Mouse (Mus musculus): ENCODE results near the gene Rhoc.

The Rhoc gene

DNA sequence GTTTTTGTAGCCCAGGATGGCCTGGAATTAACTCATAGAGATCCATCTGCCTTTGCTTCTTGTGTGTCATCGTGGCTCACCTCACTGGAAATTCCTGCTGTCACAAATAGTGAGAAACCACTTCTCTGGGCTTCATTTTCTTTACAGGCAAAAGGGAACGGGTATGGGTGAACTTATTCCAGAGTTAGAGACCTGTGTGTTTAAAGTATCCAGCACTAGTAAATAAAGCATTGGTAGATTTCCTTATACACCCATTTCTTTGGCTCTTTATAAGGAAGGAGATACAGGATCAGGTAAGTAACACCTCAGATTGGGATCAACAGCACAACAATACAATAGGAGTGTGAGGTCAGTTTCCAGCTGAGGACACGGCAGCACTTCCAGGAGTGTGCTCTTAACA lies at the start of gene Rhoc:
Gene Rhoc (plus strand): TSS at position 301 of the 400 bp plus-strand sequence.
- in situ Hi-C loops (cut with MboI; ENCODE audit: unreplicated experiment in 2 of 2): loop anchor here (5.0 to 10.0 kb wide), 2 partner anchors 177 to 184 kb away; partner anchors contain the start of gene Wnt2b (in 1 of the 2)

GRCm38 (mm10) chr3:104741954-104742353 lies 46.2 kb upstream of the Rhoc start:
- in situ Hi-C loops (cut with MboI; ENCODE audit: unreplicated experiment in 2 of 2): no loop called here

DNA sequence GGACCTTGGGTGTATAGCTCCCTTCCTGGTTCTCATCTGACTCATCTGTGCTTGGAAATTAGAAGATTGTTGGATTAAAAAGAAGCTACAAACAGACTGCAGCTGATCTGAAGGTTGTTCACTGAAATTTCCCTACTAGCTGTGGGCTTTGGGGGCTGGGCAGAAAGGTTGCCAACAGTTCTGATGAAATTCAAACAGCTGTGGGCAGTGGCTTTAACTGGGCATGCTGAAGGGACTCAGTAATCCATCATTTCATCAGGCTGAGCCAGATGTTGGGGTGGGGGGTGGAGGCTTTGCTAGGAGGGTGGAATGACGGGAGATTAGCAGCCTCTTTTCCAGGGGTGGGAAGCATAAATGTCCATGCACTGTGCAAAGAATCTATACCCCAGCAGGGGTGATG lies 45.0 kb upstream of the Rhoc start:
- in situ Hi-C loops (cut with MboI; ENCODE audit: unreplicated experiment in 2 of 2): no loop called here

GRCm38 (mm10) chr3:104743864-104744263 lies 44.3 kb upstream of the Rhoc start:
- in situ Hi-C loops (cut with MboI; ENCODE audit: unreplicated experiment in 2 of 2): no loop called here

- in situ Hi-C loops (cut with MboI; ENCODE audit: unreplicated experiment in 2 of 2): loop anchor here (25.0 kb wide), 2 partner anchors 909 to 1684 kb away; no protein-coding TSS in a partner anchor
Observed at GRCm38 (mm10) chr3:104752845-104753244, 35.3 kb upstream of the Rhoc start.

DNA sequence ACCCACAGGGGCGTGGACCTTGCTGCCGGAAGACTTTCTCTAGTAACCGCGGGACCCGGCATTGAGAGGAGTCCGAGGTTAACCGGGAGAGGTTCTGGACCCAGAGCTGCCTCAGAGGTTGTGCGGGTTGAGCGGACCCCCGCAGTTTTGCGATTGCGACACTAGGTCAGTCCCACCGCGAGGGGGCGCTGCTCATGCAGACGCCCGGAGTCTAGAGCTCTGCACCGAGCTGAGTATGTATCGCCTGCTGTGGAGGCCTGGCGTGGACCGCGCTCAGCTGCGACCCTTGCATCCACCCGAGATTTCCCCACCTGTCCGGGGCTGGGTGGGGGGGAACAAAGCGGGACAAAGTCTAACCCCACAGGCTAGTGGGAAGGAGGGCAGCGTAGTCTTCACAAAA lies 29.8 kb upstream of the Rhoc start:
- in situ Hi-C loops (cut with MboI; ENCODE audit: unreplicated experiment in 2 of 2): loop anchor here (25.0 kb wide), 2 partner anchors 904 to 1679 kb away; no protein-coding TSS in a partner anchor

DNA sequence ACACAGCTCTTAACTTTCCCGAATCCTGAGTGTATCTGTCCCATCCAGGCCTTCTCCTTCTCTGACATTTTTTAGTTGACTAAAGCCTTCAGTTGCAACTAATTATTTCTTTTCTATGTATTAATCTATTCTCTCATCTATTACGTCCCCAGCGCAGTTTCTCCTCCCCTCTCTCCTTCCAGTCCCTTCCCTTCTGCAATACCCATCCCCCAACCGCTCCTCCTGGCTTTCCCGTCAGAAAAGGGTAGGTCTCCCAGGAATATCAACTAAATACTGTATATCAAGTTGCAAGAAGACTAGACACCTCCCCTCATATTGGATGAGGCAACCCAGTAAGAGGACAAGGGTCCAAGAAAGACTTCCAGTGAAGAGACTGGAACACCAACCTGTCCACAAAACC lies 29.3 kb upstream of the Rhoc start:
- in situ Hi-C loops (cut with MboI; ENCODE audit: unreplicated experiment in 2 of 2): loop anchor here (25.0 kb wide), 2 partner anchors 903 to 1678 kb away; no protein-coding TSS in a partner anchor

DNA sequence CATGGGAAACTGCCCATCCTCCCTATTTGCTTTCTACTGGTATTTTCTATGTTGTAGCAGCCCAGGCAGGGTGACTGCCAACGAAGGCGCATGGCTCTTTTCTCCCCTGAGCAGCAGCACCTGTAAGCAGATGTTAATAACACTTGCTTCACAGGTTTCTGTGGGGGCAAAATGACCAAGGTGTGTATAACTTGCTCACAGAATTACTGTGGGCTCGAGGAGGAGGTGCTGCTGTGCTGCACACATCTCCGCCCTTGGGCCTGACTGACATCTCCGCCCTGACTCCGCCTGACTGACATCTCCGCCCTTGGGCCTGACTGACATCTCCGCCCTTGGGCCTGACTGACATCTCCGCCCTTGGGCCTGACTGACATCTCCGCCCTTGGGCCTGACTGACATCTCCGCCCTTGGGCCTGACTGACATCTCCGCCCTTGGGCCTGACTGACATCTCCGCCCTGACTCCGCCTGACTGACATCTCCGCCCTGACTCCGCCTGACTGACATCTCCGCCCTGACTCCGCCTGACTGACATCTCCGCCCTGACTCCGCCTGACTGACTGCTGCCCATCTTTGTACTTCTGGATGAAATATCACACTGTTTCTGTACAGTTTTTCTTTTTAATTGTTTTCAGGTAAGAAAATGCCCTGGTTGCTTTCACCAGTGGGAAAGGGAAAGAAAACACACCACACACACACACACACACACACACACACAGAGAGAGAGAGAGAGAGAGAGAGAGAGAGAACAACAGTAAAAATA lies 25.9 kb upstream of the Rhoc start:
- in situ Hi-C loops (cut with MboI; ENCODE audit: unreplicated experiment in 2 of 2): loop anchor here (25.0 kb wide), 2 partner anchors 900 to 1675 kb away; no protein-coding TSS in a partner anchor

- in situ Hi-C loops (cut with MboI; ENCODE audit: unreplicated experiment in 2 of 2): loop anchor here (25.0 kb wide), 2 partner anchors 897 to 1672 kb away; no protein-coding TSS in a partner anchor
Observed at GRCm38 (mm10) chr3:104765021-104765420, 23.2 kb upstream of the Rhoc start.

DNA sequence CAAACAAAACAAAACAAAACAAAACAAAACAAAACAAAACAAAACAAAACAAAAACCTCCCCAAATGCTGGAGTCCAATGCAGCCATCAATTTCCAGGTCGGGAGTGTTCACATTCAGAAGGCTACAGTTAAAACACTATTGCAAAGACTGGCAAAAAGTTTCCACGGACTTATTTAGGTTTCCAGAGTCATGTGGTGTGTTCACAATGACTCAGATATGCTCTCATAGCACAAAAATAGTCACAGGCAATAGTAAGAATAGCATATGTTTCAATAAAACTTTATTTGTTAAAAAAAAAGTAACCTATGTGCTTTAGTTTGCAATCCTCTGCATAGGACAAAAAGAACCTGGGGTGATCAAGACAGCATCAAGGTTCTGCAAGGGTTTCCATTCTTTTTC lies 21.0 kb upstream of the Rhoc start:
- in situ Hi-C loops (cut with MboI; ENCODE audit: unreplicated experiment in 2 of 2): loop anchor here (25.0 kb wide), 2 partner anchors 895 to 1670 kb away; no protein-coding TSS in a partner anchor

GRCm38 (mm10) chr3:104767716-104768115 lies 20.5 kb upstream of the Rhoc start:
- in situ Hi-C loops (cut with MboI; ENCODE audit: unreplicated experiment in 2 of 2): loop anchor here (25.0 kb wide), 2 partner anchors 895 to 1670 kb away; no protein-coding TSS in a partner anchor

GRCm38 (mm10) chr3:104769135-104769534 lies 19.0 kb upstream of the Rhoc start:
- in situ Hi-C loops (cut with MboI; ENCODE audit: unreplicated experiment in 2 of 2): loop anchor here (25.0 kb wide), 2 partner anchors 893 to 1668 kb away; no protein-coding TSS in a partner anchor

GRCm38 (mm10) chr3:104770035-104770434 lies 18.1 kb upstream of the Rhoc start:
- in situ Hi-C loops (cut with MboI; ENCODE audit: unreplicated experiment in 2 of 2): loop anchor here (5.0 to 25.0 kb wide), 6 partner anchors 53 to 1667 kb away; partner anchors contain the start of gene Cttnbp2nl (in 1 of the 2)

DNA sequence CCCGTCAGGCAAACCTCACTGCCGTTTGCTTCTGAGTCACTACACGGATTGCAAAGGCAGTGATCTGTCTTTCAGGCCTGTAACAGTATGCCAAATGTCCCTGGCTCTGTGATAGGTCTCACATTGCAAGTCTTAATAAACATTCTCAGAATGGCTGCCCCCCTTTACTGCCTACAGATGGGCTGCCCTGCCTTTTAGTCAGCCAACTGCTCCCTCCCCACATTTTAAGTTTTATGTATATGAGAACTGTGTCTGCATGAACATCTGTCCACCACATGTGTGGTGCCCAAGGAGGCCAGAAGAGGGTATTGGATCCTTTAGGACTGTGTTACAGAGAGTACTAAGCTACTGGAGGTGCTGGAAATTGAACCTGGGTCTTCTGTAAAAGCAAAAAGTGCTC lies 17.3 kb upstream of the Rhoc start:
- in situ Hi-C loops (cut with MboI; ENCODE audit: unreplicated experiment in 2 of 2): loop anchor here (5.0 to 25.0 kb wide), 6 partner anchors 54 to 1666 kb away; partner anchors contain the start of gene Cttnbp2nl (in 1 of the 2)

DNA sequence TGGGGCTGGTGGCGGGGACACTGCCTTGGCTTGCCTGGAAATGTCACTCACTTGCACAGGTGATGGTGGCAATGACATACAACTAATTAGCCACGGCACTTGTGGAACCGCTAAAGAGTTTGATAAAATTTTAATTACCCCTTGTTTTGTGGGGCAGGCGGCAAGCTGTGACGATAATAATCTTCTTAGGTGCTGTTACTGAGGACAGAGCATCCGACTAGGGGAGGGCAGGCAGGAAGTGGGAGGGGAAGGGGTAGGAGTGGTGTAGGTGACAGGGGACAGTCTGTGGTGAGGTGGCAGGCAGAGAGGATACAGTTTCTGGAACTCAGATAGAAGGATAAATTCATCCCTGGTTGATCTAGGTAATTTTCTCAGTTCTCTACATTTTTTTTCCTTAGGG lies 16.7 kb upstream of the Rhoc start:
- in situ Hi-C loops (cut with MboI; ENCODE audit: unreplicated experiment in 2 of 2): loop anchor here (5.0 to 25.0 kb wide), 6 partner anchors 54 to 1666 kb away; partner anchors contain the start of gene Cttnbp2nl (in 1 of the 2)

DNA sequence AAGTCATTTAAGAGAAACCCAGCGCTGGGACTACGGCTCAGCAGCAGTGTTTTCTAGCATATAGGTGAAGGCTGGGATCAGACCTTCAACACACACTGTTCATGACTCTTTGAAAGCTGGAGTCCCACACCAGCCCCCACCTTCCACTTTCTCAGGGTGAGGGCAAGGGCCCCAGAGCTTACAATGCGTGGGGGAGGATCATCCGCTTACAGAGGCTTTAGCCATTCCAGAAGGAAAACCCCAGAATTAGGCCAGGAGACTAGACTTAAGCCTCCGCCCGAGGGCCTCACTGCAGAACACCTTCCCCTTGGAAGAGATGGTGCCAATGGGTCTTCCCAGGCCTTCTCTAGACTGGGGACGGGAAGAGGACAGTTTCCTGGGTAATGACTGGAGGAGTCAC lies 14.9 kb upstream of the Rhoc start:
- in situ Hi-C loops (cut with MboI; ENCODE audit: unreplicated experiment in 2 of 2): loop anchor here (5.0 to 25.0 kb wide), 6 partner anchors 56 to 1664 kb away; partner anchors contain the start of gene Cttnbp2nl (in 1 of the 2)

GRCm38 (mm10) chr3:104777342-104777741 lies 10.8 kb upstream of the Rhoc start:
- in situ Hi-C loops (cut with MboI; ENCODE audit: unreplicated experiment in 2 of 2): no loop called here

- in situ Hi-C loops (cut with MboI; ENCODE audit: unreplicated experiment in 2 of 2): loop anchor here in 1 of 2 experiments (10.0 kb wide), 1 partner anchor 185 kb away; the partner anchor contains the start of gene Wnt2b
Observed at GRCm38 (mm10) chr3:104779949-104780348, 8.2 kb upstream of the Rhoc start.

DNA sequence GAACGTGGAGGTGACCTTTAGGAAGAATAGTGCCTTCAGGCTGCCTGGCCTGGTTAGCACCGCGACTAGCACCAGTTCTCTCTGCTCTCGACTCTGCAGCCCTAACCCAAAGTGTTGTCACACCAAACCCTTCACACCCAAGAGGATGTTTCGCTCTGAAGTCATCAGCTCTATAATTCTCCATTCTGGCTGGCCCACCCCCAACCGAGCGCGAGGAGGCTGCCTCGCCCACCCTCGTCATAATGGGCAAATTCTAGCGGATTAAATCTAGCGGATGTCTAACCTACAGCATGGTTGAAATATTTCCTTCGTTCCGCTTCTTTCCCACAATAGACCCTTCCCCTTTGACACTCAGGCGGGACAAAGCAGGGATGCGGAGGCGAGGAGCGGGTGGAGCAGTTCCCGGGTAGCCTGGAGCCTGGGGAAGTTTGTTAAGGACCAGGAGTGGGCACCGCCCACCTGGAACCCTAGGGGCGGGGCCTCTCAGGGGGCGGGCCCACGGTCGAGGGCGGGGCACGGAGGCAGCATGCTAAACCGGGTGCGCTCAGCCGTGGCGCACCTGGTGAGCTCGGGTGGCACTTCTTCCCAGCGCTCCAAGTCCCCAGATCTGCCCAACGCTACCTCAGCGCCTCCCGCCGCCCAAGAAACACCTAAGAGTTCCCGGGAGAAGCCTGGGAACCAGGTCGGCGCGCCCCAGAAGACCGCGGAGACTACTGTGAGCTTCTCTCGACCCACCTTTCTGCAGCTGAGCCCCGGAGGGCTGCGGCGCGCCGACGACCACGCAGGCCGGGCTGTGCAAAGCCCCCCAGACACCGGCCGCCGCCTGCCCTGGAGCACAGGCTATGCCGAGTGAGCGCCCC lies 7.4 kb upstream of the Rhoc start, which contains the start of gene Ppm1j:
Gene Ppm1j (plus strand): TSS at position 496 of the 860 bp plus-strand sequence.
- in situ Hi-C loops (cut with MboI; ENCODE audit: unreplicated experiment in 2 of 2): loop anchor here in 1 of 2 experiments (10.0 kb wide), 1 partner anchor 184 kb away; the partner anchor contains the start of gene Wnt2b

DNA sequence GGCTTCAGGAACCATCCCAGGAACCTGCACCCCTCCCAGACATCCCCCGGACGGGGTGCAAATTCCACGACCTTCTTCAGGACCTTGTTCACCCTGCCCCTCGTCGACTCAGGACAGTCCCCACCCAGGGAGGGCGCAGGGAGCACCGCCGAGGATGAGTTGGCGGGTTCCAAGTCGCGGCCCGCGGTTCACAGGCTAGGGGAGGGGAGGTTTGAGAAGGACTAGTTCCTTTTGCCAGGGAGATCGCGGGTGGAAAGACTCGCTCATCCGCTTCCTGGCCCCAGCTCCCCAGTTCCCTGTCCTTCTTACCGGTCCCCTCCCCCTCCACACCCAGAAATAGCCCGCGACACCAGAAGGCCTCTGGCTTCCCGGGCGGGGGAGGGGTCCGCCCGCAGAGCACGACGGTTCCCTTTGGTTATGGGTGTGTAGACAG lies 6.7 kb upstream of the Rhoc start, which contains the start of gene Fam19a3:
Gene Fam19a3 (minus strand): TSS at position 370 of the 433 bp plus-strand sequence.
- in situ Hi-C loops (cut with MboI; ENCODE audit: unreplicated experiment in 2 of 2): loop anchor here in 1 of 2 experiments (10.0 kb wide), 1 partner anchor 183 kb away; the partner anchor contains the start of gene Wnt2b

Data from v-Abl transformed pro-B cells (cell line).